Mouse (Mus musculus) hindbrain, embryonic 10.5 days (tissue): Measurements from ENCODE around the gene Gng2. TPM values are rescaled to one million over a fixed set of nuclear protein-coding genes. Genes with fewer than 3 reads are reported as not detected.

ENCODE experiments used
- DNase-seq: peaks from one replicate; pipeline ENCODE4 v3.0.0-alpha.2; 2017; ENCODE audit warnings: low spot score
- H3K27ac ChIP-seq: fragments of 300-500 bp; sonication (generic); 2 replicates; pipeline ENCODE4 v1.5.1; 2016; ENCODE audit warnings: mild to moderate bottlenecking, moderate library complexity
- H3K27me3 ChIP-seq: fragments of 300-500 bp; sonication (generic); 2 replicates; pipeline ENCODE4 v1.6.1; 2016; ENCODE audit warnings: mild to moderate bottlenecking; ENCODE audit not compliant: poor library complexity, insufficient read depth, severe bottlenecking
- H3K36me3 ChIP-seq: fragments of 300-500 bp; sonication (generic); 2 replicates; pipeline ENCODE4 v1.6.1; 2016; ENCODE audit warnings: mild to moderate bottlenecking, moderate library complexity
- H3K4me1 ChIP-seq: fragments of 300-500 bp; sonication (generic); replicated peaks from 2 replicates; pipeline ENCODE4 v1.6.1; 2016; ENCODE audit warnings: mild to moderate bottlenecking
- H3K4me3 ChIP-seq: fragments of 300-500 bp; sonication (generic); 2 replicates; pipeline ENCODE4 v1.5.1; 2016; ENCODE audit warnings: mild to moderate bottlenecking, moderate library complexity
- H3K9me3 ChIP-seq: fragments of 300-500 bp; sonication (generic); 2 replicates; pipeline ENCODE4 v1.6.1; 2016; ENCODE audit warnings: mild to moderate bottlenecking, moderate library complexity
- WGBS: fragments of 180-500 bp; shearing (Covaris S2); methylation state at CpG from one replicate; pipeline ENCODE4 v1.1.7; 2016; 5-methylcytosine and 5-hydroxymethylcytosine counted together
- polyA plus RNA-seq: library from polyadenylated mRNA; unstranded; fragments of >200 nt; fragmentation: Nextera tagmentation; extraction: Ambion mirVana; gene quantifications from 2 replicates; pipeline ENCODE4 v1.2.1, GENCODE M21; 2016

Gng2 gene
- 105 and 141 TPM in 2 replicates for polyA plus RNA-seq

DNA sequence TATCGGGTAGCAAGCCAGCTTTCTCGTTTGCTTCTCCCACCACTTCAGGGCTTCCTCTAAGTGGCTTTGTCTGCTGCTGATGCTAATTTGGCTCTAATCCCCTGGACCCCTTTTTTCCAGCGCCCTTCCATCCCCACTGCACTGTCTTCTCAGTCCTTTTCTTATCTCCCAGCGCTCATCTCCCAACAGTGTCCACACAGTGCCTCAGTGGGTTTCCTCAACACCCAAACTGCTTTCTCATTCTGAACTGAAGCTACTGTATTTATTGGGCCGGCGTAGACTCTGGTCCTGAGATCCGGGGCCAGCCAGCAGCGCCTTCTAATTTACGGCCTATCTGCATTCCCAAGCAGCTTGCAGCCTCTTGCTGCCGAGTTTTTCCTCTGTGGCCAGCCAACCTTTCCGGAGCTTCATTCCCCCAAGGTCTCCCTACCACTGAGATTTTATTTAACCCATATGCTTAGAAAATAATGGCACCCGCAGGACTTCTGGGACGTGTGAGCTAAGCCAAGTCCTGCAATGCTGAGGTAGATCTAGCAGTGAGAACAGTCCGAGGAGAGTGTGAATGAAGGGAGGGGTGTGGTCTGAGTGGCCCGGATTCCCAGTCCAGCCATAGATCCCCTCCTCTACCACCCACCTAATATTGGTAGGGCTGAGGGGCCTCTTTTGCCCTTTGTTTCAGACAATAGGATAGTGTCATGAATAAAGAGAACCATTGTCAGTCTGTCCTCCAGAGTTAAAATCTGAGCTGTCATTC lies at the start of gene Gng2:
TSS of gene Gng2 (minus strand) at position 357 of the 754 bp plus-strand sequence.
- Histone ChIP-seq H3K27ac (peak within 1 kb of the TSS; percentile 92), H3K27me3 (no peaks in the 10 kb centered on the region), H3K36me3 (no peaks in the 10 kb centered on the region), H3K9me3 (no peaks in the 10 kb centered on the region), H3K4me3 (peak within 1 kb of the TSS; percentile 63), H3K4me1 (peaks cover 55% of the 10 kb centered on the region)
- no peak for DNase-seq
- WGBS: 10% methylated on average over 15 of the region's 15 CpGs

DNA sequence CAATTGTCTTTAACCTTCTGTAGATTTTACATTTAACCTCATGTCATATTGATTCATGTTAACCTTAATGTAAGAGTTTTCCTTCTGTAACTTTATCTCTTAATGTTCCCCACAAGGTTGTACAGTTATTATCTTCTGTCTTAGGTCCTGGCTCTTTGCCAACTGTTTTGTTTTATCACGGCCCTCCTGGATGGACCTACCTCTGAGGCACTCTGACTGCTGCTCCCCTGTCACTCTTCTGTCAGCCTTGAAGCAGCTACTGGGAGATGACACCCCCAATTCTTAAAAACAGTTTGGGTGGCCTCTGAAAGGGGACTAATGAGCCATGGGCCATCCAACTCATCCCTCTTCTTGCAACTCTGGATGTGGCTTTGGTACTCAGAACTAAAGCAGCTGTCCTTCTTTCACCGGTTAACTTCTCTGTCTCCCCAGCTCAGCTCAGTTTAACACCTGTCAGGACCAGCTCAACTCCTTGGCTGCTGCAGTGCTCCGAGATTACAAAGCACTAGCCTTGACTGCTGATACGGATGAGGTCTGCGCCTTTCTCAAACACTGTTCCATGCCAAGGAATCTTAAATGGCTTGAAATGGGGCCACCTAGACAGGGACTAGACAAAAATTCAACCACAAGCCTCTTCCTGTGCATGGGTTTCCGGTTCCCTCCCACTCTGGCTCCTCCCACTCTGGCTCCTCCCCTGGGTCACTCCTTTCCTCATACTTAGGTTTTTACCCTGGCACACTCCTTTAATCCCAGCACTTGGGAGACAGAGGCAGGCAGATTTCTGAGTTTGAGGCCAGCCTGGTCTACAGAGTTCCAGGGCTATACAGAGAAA lies 47.7 kb upstream of the Gng2 start:
- Histone ChIP-seq H3K27me3 (no peaks in the 10 kb centered on the region), H3K27ac (no peak overlapping the region), H3K36me3 (no peaks in the 10 kb centered on the region), H3K4me1 (peaks cover 4% of the 10 kb centered on the region), H3K9me3 (no peaks in the 10 kb centered on the region), H3K4me3 (no peak overlapping the region)
- DNase-seq: no peak
- WGBS: 82% methylated on average over 6 of the region's 6 CpGs

DNA sequence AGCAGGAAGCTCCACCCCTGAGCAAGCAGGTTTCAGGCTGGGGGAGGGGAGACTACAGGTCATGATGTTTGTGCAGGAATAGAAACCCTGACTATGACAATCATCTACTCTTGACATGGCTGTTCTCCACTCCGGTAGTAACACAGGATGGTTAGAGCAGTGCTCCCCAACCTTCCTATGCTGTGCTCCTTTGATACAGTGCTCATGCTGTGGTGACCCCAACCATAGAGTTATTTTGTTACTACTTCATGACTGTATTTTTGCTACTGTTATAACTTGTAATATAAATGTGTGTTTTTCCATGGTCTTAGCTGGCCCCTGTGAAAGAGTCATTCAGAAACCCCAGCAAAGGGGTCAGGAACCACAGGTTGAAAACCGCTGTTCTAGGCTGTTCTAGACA lies 46.5 kb upstream of the Gng2 start:
- 92% methylated on average over 2 of the region's 2 CpGs for WGBS
- DNase-seq: no peak
- Histone ChIP-seq H3K27me3 (no peaks in the 10 kb centered on the region), H3K4me3 (no peak overlapping the region), H3K9me3 (no peaks in the 10 kb centered on the region), H3K27ac (no peak overlapping the region), H3K4me1 (no peaks in the 10 kb centered on the region), H3K36me3 (no peaks in the 10 kb centered on the region)

DNA sequence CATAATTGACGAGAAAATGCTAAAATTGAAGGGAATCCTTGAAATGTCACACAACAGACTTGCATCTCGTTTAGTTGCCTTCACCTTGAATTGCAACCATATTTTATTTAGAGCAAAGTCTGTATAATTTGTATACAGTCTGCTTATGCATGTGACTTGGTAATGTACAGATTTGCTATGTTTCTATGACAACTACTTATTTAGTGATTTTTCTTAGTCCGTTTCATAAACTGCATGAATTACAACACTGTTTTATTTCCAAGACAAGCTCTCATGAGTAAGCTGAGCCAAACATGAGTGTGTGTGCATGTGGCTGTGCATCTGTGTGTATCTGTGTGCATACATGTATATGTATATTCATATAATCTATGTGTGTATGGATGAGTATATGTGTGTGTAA lies 42.1 kb upstream of the Gng2 start:
- Histone ChIP-seq H3K4me1 (no peaks in the 10 kb centered on the region), H3K27me3 (no peaks in the 10 kb centered on the region), H3K4me3 (no peak overlapping the region), H3K9me3 (peaks cover 3% of the 10 kb centered on the region; the same call in 1 of the 2 replicates), H3K36me3 (no peaks in the 10 kb centered on the region), H3K27ac (no peak overlapping the region)
- 88% methylated on average over 3 of the region's 3 CpGs for WGBS
- no peak for DNase-seq

DNA sequence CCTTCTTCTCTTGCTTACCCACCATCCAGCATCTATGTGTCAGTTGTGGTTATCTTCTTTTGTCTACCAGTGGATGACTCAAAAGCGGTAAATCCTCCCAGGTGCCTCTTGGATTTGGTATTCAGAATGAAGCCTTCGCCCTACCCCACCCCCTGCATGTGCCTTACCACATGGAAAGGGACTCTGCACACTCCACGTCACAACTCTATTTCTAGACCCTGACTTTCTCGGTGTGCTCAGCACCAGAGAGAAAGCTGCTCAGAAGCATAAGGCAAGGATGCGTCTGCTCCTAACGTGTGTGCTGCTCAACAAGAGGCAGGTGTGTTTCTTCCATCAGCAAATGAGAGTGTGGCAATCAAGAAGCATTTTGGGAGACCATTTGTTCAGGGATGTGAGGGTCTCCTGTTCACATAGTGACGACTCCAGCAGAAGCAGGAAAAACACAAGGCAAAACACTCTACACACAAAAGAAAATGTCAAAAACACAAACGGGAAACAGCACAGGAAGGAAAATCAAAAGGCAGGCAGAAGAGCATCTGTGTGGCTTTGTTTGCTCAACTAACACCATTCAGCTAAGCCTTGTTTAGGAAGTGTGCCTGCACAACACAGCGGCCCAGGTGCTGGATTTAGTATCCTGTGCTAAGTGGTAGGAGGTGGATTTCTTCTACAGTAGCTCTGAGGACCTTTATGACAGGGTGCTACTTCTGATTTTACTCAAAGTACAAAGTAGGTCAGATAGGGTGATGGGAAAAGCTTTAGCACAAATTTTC lies 35.3 kb upstream of the Gng2 start:
- no peak for DNase-seq
- Histone ChIP-seq H3K27me3 (no peaks in the 10 kb centered on the region), H3K9me3 (peaks cover 3% of the 10 kb centered on the region; the same call in 1 of the 2 replicates), H3K27ac (0 out of 2 replicates have a peak overlapping the region, but pooled peaks have one; percentile 56), H3K4me1 (no peaks in the 10 kb centered on the region; the same call in 1 of the 2 replicates), H3K4me3 (no peak overlapping the region), H3K36me3 (no peaks in the 10 kb centered on the region)
- WGBS: 78% methylated on average over 9 of the region's 9 CpGs

GRCm38 (mm10) chr14:20007446-20007845 lies 30.0 kb upstream of the Gng2 start:
- Histone ChIP-seq H3K36me3 (no peaks in the 10 kb centered on the region), H3K27ac (no peak overlapping the region), H3K9me3 (0 out of 2 replicates have a peak, but pooled peaks cover 6% of the 10 kb centered on the region), H3K4me1 (peaks cover 7% of the 10 kb centered on the region; the same call in 1 of the 2 replicates), H3K4me3 (no peak overlapping the region), H3K27me3 (no peaks in the 10 kb centered on the region)
- WGBS: 68% methylated on average over 3 of the region's 3 CpGs
- DNase-seq: no peak

DNA sequence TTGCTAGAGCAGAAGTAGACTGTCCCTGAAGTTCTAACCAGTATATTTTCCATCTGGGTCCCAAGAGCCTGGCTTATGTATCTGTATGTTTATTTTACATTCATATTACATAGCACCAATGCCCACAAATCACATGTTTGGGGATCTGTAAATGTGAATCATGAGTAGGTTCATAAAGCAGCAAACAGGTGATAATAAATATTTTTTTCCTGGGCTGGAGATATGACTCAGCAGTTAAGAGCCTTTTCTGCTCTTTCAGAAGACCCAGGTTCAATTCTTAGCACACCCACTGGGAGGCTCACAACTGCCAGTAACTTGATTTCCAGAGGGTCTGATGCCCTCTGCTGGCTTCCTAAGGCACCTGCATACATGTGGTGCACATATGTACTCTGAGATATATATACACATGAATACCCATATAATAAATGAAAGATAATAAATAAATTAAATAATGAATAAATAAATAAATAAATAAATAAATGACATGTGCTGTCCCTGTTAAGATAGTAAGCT lies 27.4 kb upstream of the Gng2 start:
- Histone ChIP-seq H3K4me1 (peaks cover 7% of the 10 kb centered on the region; the same call in 1 of the 2 replicates), H3K27me3 (no peaks in the 10 kb centered on the region), H3K4me3 (no peak overlapping the region), H3K36me3 (no peaks in the 10 kb centered on the region), H3K27ac (no peak overlapping the region), H3K9me3 (0 out of 2 replicates have a peak, but pooled peaks cover 6% of the 10 kb centered on the region)
- no peak for DNase-seq

GRCm38 (mm10) chr14:19996853-19997252 lies 19.4 kb upstream of the Gng2 start:
- peaks cover 2% of the 10 kb centered on the region for H3K4me1 ChIP-seq
- WGBS: 73% methylated on average over 5 of the region's 5 CpGs
- no peaks in the 10 kb centered on the region for H3K27me3 ChIP-seq
- H3K4me3 ChIP-seq: no peak overlapping the region
- no peaks in the 10 kb centered on the region for H3K9me3 ChIP-seq
- no peak for DNase-seq
- H3K36me3 ChIP-seq: no peaks in the 10 kb centered on the region
- no peak overlapping the region for H3K27ac ChIP-seq

GRCm38 (mm10) chr14:19995943-19996342 lies 18.5 kb upstream of the Gng2 start:
- Histone ChIP-seq H3K27me3 (no peaks in the 10 kb centered on the region), H3K4me1 (peaks cover 11% of the 10 kb centered on the region), H3K36me3 (no peaks in the 10 kb centered on the region), H3K27ac (no peak overlapping the region), H3K9me3 (no peaks in the 10 kb centered on the region), H3K4me3 (no peak overlapping the region)
- 90% methylated on average over 4 of the region's 4 CpGs for WGBS
- DNase-seq: no peak

DNA sequence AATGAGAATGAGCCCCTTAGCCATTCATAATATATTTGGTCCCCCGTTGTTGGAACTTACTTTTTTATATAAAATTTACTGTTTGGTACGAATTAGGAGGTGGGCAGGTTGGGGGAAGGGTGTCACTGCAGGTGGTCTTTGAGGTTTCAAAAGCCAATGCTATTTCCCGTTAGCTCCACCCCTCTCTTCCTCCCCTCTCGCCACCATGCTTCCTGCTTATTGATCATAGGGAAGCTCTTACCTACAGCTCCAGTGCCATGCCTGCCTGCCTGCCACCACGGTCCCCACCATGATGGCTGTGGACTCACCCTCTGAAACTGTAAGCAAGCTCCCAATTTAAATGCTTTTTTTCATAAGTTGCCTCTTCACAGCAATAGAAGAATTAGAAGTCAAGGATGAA lies 16.6 kb upstream of the Gng2 start:
- no peak overlapping the region for H3K27ac ChIP-seq
- no peaks in the 10 kb centered on the region for H3K36me3 ChIP-seq
- H3K4me1 ChIP-seq: peaks cover 14% of the 10 kb centered on the region
- no peak for DNase-seq
- no peaks in the 10 kb centered on the region for H3K9me3 ChIP-seq
- H3K4me3 ChIP-seq: no peak overlapping the region
- 67% methylated on average over 5 of the region's 5 CpGs for WGBS
- H3K27me3 ChIP-seq: no peaks in the 10 kb centered on the region

- Histone ChIP-seq H3K4me1 (peaks cover 14% of the 10 kb centered on the region), H3K9me3 (no peaks in the 10 kb centered on the region), H3K27me3 (no peaks in the 10 kb centered on the region), H3K36me3 (no peaks in the 10 kb centered on the region), H3K27ac (no peak overlapping the region), H3K4me3 (no peak overlapping the region)
- 89% methylated on average over 3 of the region's 3 CpGs for WGBS
- DNase-seq: no peak
Observed at GRCm38 (mm10) chr14:19993570-19993883, 16.1 kb upstream of the Gng2 start.

- Histone ChIP-seq H3K4me1 (peaks cover 17% of the 10 kb centered on the region), H3K4me3 (no peak overlapping the region), H3K27me3 (no peaks in the 10 kb centered on the region), H3K36me3 (no peaks in the 10 kb centered on the region), H3K9me3 (no peaks in the 10 kb centered on the region), H3K27ac (no peak overlapping the region)
- 84% methylated on average over 8 of the region's 8 CpGs for WGBS
- no peak for DNase-seq
Observed at GRCm38 (mm10) chr14:19992873-19993569, 15.6 kb upstream of the Gng2 start.
